Mouse (Mus musculus) embryonic facial prominence, embryonic 11.5 days (tissue): Measurements from ENCODE around the gene Fam234b. TPM values are rescaled to one million over a fixed set of nuclear protein-coding genes. Genes with fewer than 3 reads are reported as not detected.

Source experiments
- ATAC-seq: fragments of 200-750 bp; cut with Nextera tagmentation; replicated peaks from 2 replicates; pipeline ENCODE4 v1.8.0; 2017; ENCODE audit warnings: low read depth; ENCODE audit not compliant: insufficient number of reproducible peaks, low FRiP score, low TSS enrichment
- DNase-seq: peaks from one replicate; pipeline ENCODE4 v3.0.0-alpha.2; 2015; ENCODE audit warnings: low spot score
- H3K27ac ChIP-seq: fragments of 300-500 bp; sonication (generic); replicated peaks from 2 replicates; pipeline ENCODE4 v1.5.1; 2014; ENCODE audit warnings: mild to moderate bottlenecking, low read depth, low read length, control low read depth
- H3K27me3 ChIP-seq: fragments of 300-500 bp; sonication (generic); 2 replicates; pipeline ENCODE4 v1.6.1; 2014; ENCODE audit warnings: mild to moderate bottlenecking, low read length, moderate library complexity, mixed read lengths; ENCODE audit not compliant: control insufficient read depth, insufficient read depth
- H3K36me3 ChIP-seq: fragments of 300-500 bp; sonication (generic); replicated peaks from 2 replicates; pipeline ENCODE4 v1.6.1; 2014; ENCODE audit warnings: low read depth, mild to moderate bottlenecking, low read length, moderate library complexity, mixed read lengths; ENCODE audit not compliant: control insufficient read depth, insufficient read depth
- H3K4me1 ChIP-seq: fragments of 300-500 bp; sonication (generic); 2 replicates; pipeline ENCODE4 v1.6.1; 2014; ENCODE audit warnings: low read length, mixed read lengths; ENCODE audit not compliant: control insufficient read depth, insufficient read depth
- H3K4me2 ChIP-seq: fragments of 300-500 bp; sonication (generic); 2 replicates; pipeline ENCODE4 v1.6.1; 2014; ENCODE audit warnings: low read depth, mild to moderate bottlenecking, control low read depth, low read length, moderate library complexity
- H3K4me3 ChIP-seq: fragments of 300-500 bp; sonication (generic); 2 replicates; pipeline ENCODE4 v1.5.1; 2014; ENCODE audit warnings: low read depth, low read length, control low read depth
- H3K9ac ChIP-seq: fragments of 300-500 bp; sonication (generic); replicated peaks from 2 replicates; pipeline ENCODE4 v1.6.1; 2014; ENCODE audit warnings: mild to moderate bottlenecking, control low read depth, low read length
- H3K9me3 ChIP-seq: fragments of 300-500 bp; sonication (generic); replicated peaks from 2 replicates; pipeline ENCODE4 v1.6.1; 2016; ENCODE audit warnings: mild to moderate bottlenecking, low read length, inconsistent platforms, mixed read lengths; ENCODE audit not compliant: control insufficient read depth
- WGBS: fragments of 180-500 bp; shearing (Covaris S2); extraction: QIAGEN DNeasy Blood & Tissue Kit; methylation state at CpG from one replicate; pipeline ENCODE4 v1.1.7; 2014; 5-methylcytosine and 5-hydroxymethylcytosine counted together
- polyA plus RNA-seq: library from polyadenylated mRNA; unstranded; fragments of >200 nt; fragmentation: Nextera tagmentation; extraction: Ambion mirVana; gene quantifications from 2 replicates; pipeline ENCODE4 v1.2.1, GENCODE M21; 2014

Fam234b gene
- 25.0 and 25.2 TPM in 2 replicates for polyA plus RNA-seq

- H3K4me3 ChIP-seq, result peak within 1 kb of the TSS; percentile 74
- peak within 1 kb of the TSS; percentile 79 for H3K4me2 ChIP-seq
- H3K9ac ChIP-seq, result peak within 1 kb of the TSS; percentile 77
- no peaks in the 10 kb centered on the region for H3K9me3 ChIP-seq
- ATAC-seq (peak; percentile 91), DNase-seq (peak; percentile 79)
- peaks cover 4% of the 10 kb centered on the region for H3K4me1 ChIP-seq
- no peak within 1 kb of the TSS for H3K27ac ChIP-seq
- H3K27me3 ChIP-seq, result no peaks in the 10 kb centered on the region
- WGBS, result 1% methylated on average over 50 of the region's 52 CpGs
- no peaks in the 10 kb centered on the region for H3K36me3 ChIP-seq
Measured at GRCm38 (mm10) chr6:135197921-135198532, at the start of gene Fam234b, which contains the start of gene Hebp1. Fam234b (plus strand) TSS chr6:135197977. Hebp1 (minus strand) TSS chr6:135198022.

DNA sequence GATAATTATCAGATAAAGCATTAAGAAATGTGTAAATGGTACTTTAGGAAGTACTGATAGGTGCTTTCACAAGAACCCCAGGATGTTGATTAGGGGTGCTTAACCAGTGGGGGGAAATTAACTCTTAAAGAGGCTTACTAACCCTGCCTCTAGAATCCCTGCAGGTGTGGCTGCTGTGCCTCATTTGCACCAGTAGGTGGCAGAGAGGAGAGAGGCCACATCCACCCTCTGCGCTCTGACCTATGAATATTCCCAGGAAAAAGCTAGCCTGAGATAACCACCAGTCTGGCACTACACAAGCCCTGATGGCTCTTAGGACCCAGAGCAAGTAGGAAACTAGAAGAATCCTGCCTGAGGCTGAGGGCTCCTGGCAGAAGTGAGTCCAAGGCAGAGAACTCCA is 49.3 kb upstream of the Fam234b start:
- WGBS, result 29% methylated on average over 1 of the region's 1 CpGs
- Histone ChIP-seq H3K4me1 (no peaks in the 10 kb centered on the region), H3K27ac (no peak overlapping the region), H3K9ac (no peak overlapping the region), H3K27me3 (no peaks in the 10 kb centered on the region), H3K36me3 (no peaks in the 10 kb centered on the region), H3K4me2 (no peak overlapping the region), H3K4me3 (no peak overlapping the region), H3K9me3 (no peaks in the 10 kb centered on the region)
- peak; percentile 46 for DNase-seq
- ATAC-seq, result no peak

DNA sequence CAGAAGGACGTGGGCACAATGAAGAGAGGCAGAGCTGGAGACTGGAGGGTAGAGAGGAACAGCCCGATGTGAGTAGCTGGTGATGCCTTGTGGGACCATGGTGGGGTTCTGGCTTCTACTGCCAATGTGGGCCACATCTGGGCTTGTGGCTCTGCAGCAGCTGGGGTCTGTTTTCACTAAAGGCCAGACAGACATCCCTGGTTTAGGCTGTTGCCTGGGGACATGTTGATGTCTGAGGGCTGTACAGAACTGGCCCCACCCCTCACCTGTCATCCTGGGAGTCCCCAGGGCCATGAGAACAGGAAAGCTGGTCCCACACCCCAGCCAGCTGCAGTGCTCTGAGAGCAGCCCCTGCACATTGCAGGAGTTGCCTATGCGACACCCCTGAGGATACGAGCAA is 48.6 kb upstream of the Fam234b start:
- no peaks in the 10 kb centered on the region for H3K9me3 ChIP-seq
- no peak overlapping the region for H3K9ac ChIP-seq
- H3K36me3 ChIP-seq, result no peaks in the 10 kb centered on the region
- no peaks in the 10 kb centered on the region for H3K4me1 ChIP-seq
- H3K4me2 ChIP-seq, result no peak overlapping the region
- H3K27me3 ChIP-seq, result no peaks in the 10 kb centered on the region
- no peak for ATAC-seq
- H3K27ac ChIP-seq, result no peak overlapping the region
- WGBS, result 73% methylated on average over 4 of the region's 4 CpGs
- no peak for DNase-seq
- no peak overlapping the region for H3K4me3 ChIP-seq

DNA sequence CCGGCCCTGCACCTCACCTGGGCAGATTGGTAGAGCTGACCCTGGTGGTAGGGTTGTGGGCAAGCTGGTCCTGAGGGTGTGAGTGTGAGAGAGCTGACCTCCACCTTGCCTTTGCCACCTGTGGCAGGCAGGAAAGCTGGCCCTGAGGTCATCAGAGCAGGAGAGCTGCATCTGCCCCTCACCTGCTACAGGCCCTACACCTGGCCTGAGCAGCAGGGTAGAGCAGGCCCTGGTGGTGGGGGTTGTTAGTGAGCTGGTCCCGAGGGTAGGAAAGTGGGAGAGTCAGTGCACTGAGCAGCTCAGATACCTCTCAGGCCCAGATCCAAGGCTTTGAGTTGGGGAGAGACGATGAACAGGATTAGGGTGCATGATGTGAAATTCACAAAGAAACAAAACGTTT is 48.1 kb upstream of the Fam234b start:
- 69% methylated on average over 4 of the region's 4 CpGs for WGBS
- Histone ChIP-seq H3K4me2 (no peak overlapping the region), H3K4me1 (no peaks in the 10 kb centered on the region), H3K4me3 (no peak overlapping the region), H3K9ac (no peak overlapping the region), H3K27ac (no peak overlapping the region), H3K27me3 (no peaks in the 10 kb centered on the region), H3K9me3 (no peaks in the 10 kb centered on the region), H3K36me3 (no peaks in the 10 kb centered on the region)
- no peak for ATAC-seq
- DNase-seq, result no peak

GRCm38 (mm10) chr6:135150311-135150710 is 47.5 kb upstream of the Fam234b start:
- Histone ChIP-seq H3K27ac (no peak overlapping the region), H3K9ac (no peak overlapping the region), H3K27me3 (no peaks in the 10 kb centered on the region), H3K9me3 (no peaks in the 10 kb centered on the region), H3K36me3 (no peaks in the 10 kb centered on the region), H3K4me3 (no peak overlapping the region), H3K4me1 (no peaks in the 10 kb centered on the region), H3K4me2 (no peak overlapping the region)
- no peak for ATAC-seq
- WGBS, result 35% methylated on average over 5 of the region's 5 CpGs
- DNase-seq, result peak; percentile 63

GRCm38 (mm10) chr6:135153719-135154118 is 44.1 kb upstream of the Fam234b start:
- ATAC-seq, result no peak
- Histone ChIP-seq H3K9ac (no peak overlapping the region), H3K4me3 (no peak overlapping the region), H3K27me3 (no peaks in the 10 kb centered on the region), H3K27ac (no peak overlapping the region), H3K36me3 (no peaks in the 10 kb centered on the region), H3K4me2 (no peak overlapping the region), H3K4me1 (no peaks in the 10 kb centered on the region), H3K9me3 (no peaks in the 10 kb centered on the region)
- 86% methylated on average over 5 of the region's 5 CpGs for WGBS
- DNase-seq, result no peak

- DNase-seq (no peak), ATAC-seq (no peak)
- Histone ChIP-seq H3K36me3 (no peaks in the 10 kb centered on the region), H3K27ac (no peak overlapping the region), H3K27me3 (no peaks in the 10 kb centered on the region), H3K9ac (no peak overlapping the region), H3K9me3 (no peaks in the 10 kb centered on the region), H3K4me1 (no peaks in the 10 kb centered on the region), H3K4me3 (no peak overlapping the region), H3K4me2 (no peak overlapping the region)
- WGBS, result 76% methylated on average over 8 of the region's 8 CpGs
Measured at GRCm38 (mm10) chr6:135156597-135156996, 41.2 kb upstream of the Fam234b start.

GRCm38 (mm10) chr6:135157496-135157895 is 40.3 kb upstream of the Fam234b start:
- H3K36me3 ChIP-seq, result no peaks in the 10 kb centered on the region
- WGBS, result 74% methylated on average over 4 of the region's 4 CpGs
- no peak for ATAC-seq
- H3K9me3 ChIP-seq, result no peaks in the 10 kb centered on the region
- no peaks in the 10 kb centered on the region for H3K4me1 ChIP-seq
- H3K9ac ChIP-seq, result no peak overlapping the region
- H3K27ac ChIP-seq, result no peak overlapping the region
- H3K4me3 ChIP-seq, result no peak overlapping the region
- no peak for DNase-seq
- no peak overlapping the region for H3K4me2 ChIP-seq
- H3K27me3 ChIP-seq, result no peaks in the 10 kb centered on the region
